Mouse (Mus musculus) heart, postnatal 0 days (tissue): ENCODE measurements around the gene Otos. TPM values are rescaled to one million over a fixed set of nuclear protein-coding genes. Genes with fewer than 3 reads are reported as not detected.

Experiments
- ATAC-seq: fragments of 200-750 bp; cut with Nextera tagmentation; 2 replicates; pipeline ENCODE4 v1.8.0; 2017; ENCODE audit warnings: low read depth, moderate number of reproducible peaks, moderate library complexity; ENCODE audit not compliant: insufficient read depth
- DNase-seq: peaks from one replicate; pipeline ENCODE4 v3.0.0-alpha.2; 2016; ENCODE audit warnings: low spot score
- H3K27ac ChIP-seq: fragments of 300-500 bp; sonication (generic); 2 replicates; pipeline ENCODE4 v1.5.1; 2014; ENCODE audit warnings: low read depth, mild to moderate bottlenecking
- H3K27me3 ChIP-seq: fragments of 300-500 bp; sonication (generic); 2 replicates; pipeline ENCODE4 v1.6.1; 2014; ENCODE audit warnings: low read length, mixed read lengths; ENCODE audit not compliant: control insufficient read depth, insufficient read depth
- H3K36me3 ChIP-seq: fragments of 300-500 bp; sonication (generic); replicated peaks from 2 replicates; pipeline ENCODE4 v1.6.1; 2014; ENCODE audit warnings: low read length, mixed read lengths; ENCODE audit not compliant: control insufficient read depth, insufficient read depth
- H3K4me1 ChIP-seq: fragments of 300-500 bp; sonication (generic); 2 replicates; pipeline ENCODE4 v1.6.1; 2014; ENCODE audit warnings: antibody characterized with exemption; ENCODE audit not compliant: control insufficient read depth, insufficient read depth
- H3K4me2 ChIP-seq: fragments of 300-500 bp; sonication (generic); 2 replicates; pipeline ENCODE4 v1.6.1; 2014; ENCODE audit warnings: low read depth, mild to moderate bottlenecking, low read length, moderate library complexity
- H3K4me3 ChIP-seq: fragments of 300-500 bp; sonication (generic); 2 replicates; pipeline ENCODE4 v1.5.1; 2014; ENCODE audit warnings: low read depth, low read length
- H3K9ac ChIP-seq: fragments of 300-500 bp; sonication (generic); replicated peaks from 2 replicates; pipeline ENCODE4 v1.6.1; 2014; ENCODE audit warnings: low read depth, low read length, mixed read lengths
- H3K9me3 ChIP-seq: fragments of 300-500 bp; sonication (generic); replicated peaks from 2 replicates; pipeline ENCODE4 v1.6.1; 2016; ENCODE audit warnings: low read length; ENCODE audit not compliant: control insufficient read depth
- CTCF ChIP-seq: IDR thresholded peaks from 2 replicates; pipeline ENCODE4 v1.5.1; 2016; ENCODE audit warnings: antibody characterized with exemption, control low read depth, low read depth
- EP300 ChIP-seq: IDR thresholded peaks from 2 replicates; pipeline ENCODE4 v1.6.1; 2016; ENCODE audit warnings: antibody characterized with exemption, low read depth
- WGBS: fragments of 180-500 bp; shearing (Covaris S2); extraction: QIAGEN DNeasy Blood & Tissue Kit; methylation state at CpG from one replicate; pipeline ENCODE4 v1.1.7; 2014; 5-methylcytosine and 5-hydroxymethylcytosine counted together
- polyA plus RNA-seq: library from polyadenylated mRNA; unstranded; fragments of >200 nt; fragmentation: Nextera tagmentation; extraction: Ambion mirVana; gene quantifications from 2 replicates; pipeline ENCODE4 v1.2.1, GENCODE M21; 2015
- total RNA-seq: library from RNA; depleted of rRNA; stranded (reverse); fragments of >200 nt; gene quantifications from 2 replicates; pipeline ENCODE4 v1.2.3, GENCODE M21; 2014; ENCODE audit warnings: low replicate concordance

The Otos gene
- total and polyA plus RNA-seq, 2 experiments from 2014 or later: 0.08 TPM; not detected in 1

- no peaks in the 10 kb centered on the region for H3K27me3 ChIP-seq
- H3K4me2 ChIP-seq: no peak overlapping the region
- 79% methylated on average over 6 of the region's 6 CpGs for WGBS
- no peak for ATAC-seq
- DNase-seq: no peak
- no peak overlapping the region for H3K27ac ChIP-seq
- peaks cover 27% of the 10 kb centered on the region for H3K36me3 ChIP-seq
- H3K4me3 ChIP-seq: no peak overlapping the region
- no peaks in the 10 kb centered on the region for H3K9me3 ChIP-seq
- peaks cover 17% of the 10 kb centered on the region for H3K4me1 ChIP-seq
- TF ChIP-seq CTCF (no peak), EP300 (no peak)
- no peak overlapping the region for H3K9ac ChIP-seq
Observed at GRCm38 (mm10) chr1:92640393-92640792, 8.2 kb downstream of the Otos start.

GRCm38 (mm10) chr1:92638736-92639135 lies 9.9 kb downstream of the Otos start:
- no peak for TF ChIP-seq CTCF
- TF ChIP-seq EP300: no peak
- no peak overlapping the region for H3K9ac ChIP-seq
- no peaks in the 10 kb centered on the region for H3K9me3 ChIP-seq
- no peak overlapping the region for H3K27ac ChIP-seq
- peaks cover 17% of the 10 kb centered on the region for H3K4me1 ChIP-seq
- 94% methylated on average over 4 of the region's 4 CpGs for WGBS
- peaks cover 27% of the 10 kb centered on the region for H3K36me3 ChIP-seq
- H3K4me2 ChIP-seq: no peak overlapping the region
- no peaks in the 10 kb centered on the region for H3K27me3 ChIP-seq
- H3K4me3 ChIP-seq: no peak overlapping the region
- no peak for ATAC-seq
- DNase-seq: no peak

- no peaks in the 10 kb centered on the region for H3K9me3 ChIP-seq
- H3K4me2 ChIP-seq: no peak overlapping the region
- H3K4me1 ChIP-seq: peaks cover 17% of the 10 kb centered on the region
- no peaks in the 10 kb centered on the region for H3K27me3 ChIP-seq
- ATAC-seq (no peak), DNase-seq (no peak)
- no peak overlapping the region for H3K4me3 ChIP-seq
- 89% methylated on average over 3 of the region's 3 CpGs for WGBS
- TF ChIP-seq EP300 (no peak), CTCF (no peak)
- no peak overlapping the region for H3K27ac ChIP-seq
- no peak overlapping the region for H3K9ac ChIP-seq
- H3K36me3 ChIP-seq: peaks cover 27% of the 10 kb centered on the region
Observed at GRCm38 (mm10) chr1:92638181-92638580, 10.5 kb downstream of the Otos start.

DNA sequence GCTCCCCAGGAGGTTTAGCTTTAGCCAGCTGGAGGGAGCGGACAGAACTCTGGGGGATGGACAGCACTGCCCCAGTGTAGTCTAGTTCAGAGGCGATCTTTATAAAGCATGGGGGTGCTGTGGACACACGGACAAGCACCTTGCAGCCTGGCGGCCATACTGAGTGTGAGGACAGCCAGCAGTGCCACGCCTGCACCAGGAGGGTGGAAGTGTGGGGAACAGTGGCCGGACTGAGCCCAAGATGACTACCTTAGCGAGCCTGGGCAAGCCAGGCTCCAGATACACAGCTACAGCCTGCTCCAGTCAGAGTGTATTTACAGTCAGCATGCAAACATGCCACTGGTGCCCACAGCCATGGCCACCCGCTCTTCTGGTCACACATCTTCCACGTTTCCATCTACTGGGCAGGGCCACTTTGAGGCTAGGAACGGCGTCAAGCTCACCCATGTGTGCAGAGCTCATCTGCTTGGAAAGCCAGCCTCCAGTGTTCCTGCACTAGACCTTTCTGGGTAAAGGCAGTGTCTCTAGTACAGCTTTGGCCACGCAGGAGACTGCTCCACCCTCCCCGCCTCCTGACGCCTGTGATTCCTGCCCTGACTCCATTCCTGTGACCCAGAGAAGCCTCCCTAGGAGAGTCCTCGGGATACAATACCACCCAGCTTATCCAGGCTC lies 11.0 kb downstream of the Otos start:
- Histone ChIP-seq H3K4me2 (no peak overlapping the region), H3K36me3 (peaks cover 27% of the 10 kb centered on the region), H3K27ac (no peak overlapping the region), H3K9me3 (no peaks in the 10 kb centered on the region), H3K9ac (no peak overlapping the region), H3K4me3 (no peak overlapping the region), H3K27me3 (no peaks in the 10 kb centered on the region), H3K4me1 (peaks cover 16% of the 10 kb centered on the region)
- 88% methylated on average over 15 of the region's 15 CpGs for WGBS
- ATAC-seq (no peak), DNase-seq (no peak)
- no peak for TF ChIP-seq EP300
- TF ChIP-seq CTCF: no peak

GRCm38 (mm10) chr1:92636676-92637075 lies 12.0 kb downstream of the Otos start:
- WGBS: 88% methylated on average over 11 of the region's 11 CpGs
- Histone ChIP-seq H3K4me2 (no peak overlapping the region), H3K9ac (no peak overlapping the region), H3K36me3 (peaks cover 27% of the 10 kb centered on the region), H3K27ac (no peak overlapping the region), H3K4me3 (no peak overlapping the region), H3K27me3 (no peaks in the 10 kb centered on the region), H3K4me1 (peaks cover 9% of the 10 kb centered on the region), H3K9me3 (no peaks in the 10 kb centered on the region)
- ATAC-seq (no peak), DNase-seq (no peak)
- TF ChIP-seq CTCF: no peak
- no peak for TF ChIP-seq EP300

DNA sequence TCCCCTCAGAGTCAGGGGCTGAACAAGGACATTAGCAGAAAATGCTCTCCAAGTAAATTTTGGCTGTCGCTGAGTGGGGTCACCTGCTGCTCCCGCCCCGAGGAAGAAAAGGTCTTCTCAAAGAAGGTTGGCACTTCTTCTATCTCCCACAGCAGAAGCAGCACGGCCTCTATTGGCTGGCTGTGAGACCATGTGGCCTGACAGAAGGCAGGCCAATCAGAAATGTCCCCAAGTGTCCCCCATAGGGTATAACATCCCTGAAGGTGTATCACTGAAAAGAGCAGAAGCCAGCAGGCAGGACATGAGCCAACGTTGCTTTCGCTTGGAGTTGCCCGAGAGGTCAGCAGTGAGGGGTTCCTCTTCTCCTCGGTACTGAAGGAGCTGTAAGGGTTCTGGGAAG lies 12.6 kb downstream of the Otos start:
- H3K9ac ChIP-seq: no peak overlapping the region
- 85% methylated on average over 8 of the region's 8 CpGs for WGBS
- peaks cover 7% of the 10 kb centered on the region for H3K4me1 ChIP-seq
- no peak overlapping the region for H3K4me3 ChIP-seq
- no peaks in the 10 kb centered on the region for H3K9me3 ChIP-seq
- ATAC-seq (no peak), DNase-seq (no peak)
- no peak overlapping the region for H3K4me2 ChIP-seq
- H3K36me3 ChIP-seq: peaks cover 27% of the 10 kb centered on the region
- TF ChIP-seq EP300 (no peak), CTCF (no peak)
- H3K27me3 ChIP-seq: no peaks in the 10 kb centered on the region
- H3K27ac ChIP-seq: no peak overlapping the region
